Mouse (Mus musculus) urinary bladder, adult 18-20 months (tissue): ENCODE data around the gene Map2k4.
A peak's percentile ranks its signal among the peaks of the same experiment; 100 is the strongest.

Source experiments
- DNase-seq, 2 experiments: peaks; one replicate each; pipeline ENCODE4 v3.0.0; 2022; ENCODE audit warnings: low spot score in 2 of 2, mixed read lengths in 2 of 2

Gene Map2k4

GRCm38 (mm10) chr11:65712754-65713306, 75.3 kb downstream of the Map2k4 start:
- no peak for DNase-seq

DNA sequence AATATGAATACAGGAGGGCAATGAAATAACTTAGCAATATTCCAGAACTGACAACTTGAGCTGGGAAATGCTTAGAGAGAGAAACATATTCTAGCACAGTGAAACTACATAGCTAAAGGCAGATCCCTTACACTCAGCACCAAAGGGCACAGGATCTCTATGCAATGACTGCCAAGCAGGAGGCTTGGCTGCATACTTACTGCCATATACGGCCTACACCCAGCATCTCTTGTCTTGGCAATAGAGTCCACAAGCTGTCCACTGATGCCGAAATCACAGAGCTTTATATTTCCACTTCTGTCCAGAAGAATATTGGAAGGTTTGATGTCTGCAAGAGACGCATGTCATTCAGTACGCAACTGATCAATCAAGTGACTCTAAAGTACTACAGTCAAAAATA, 81.3 kb downstream of the Map2k4 start:
- DNase-seq = no peak

DNA sequence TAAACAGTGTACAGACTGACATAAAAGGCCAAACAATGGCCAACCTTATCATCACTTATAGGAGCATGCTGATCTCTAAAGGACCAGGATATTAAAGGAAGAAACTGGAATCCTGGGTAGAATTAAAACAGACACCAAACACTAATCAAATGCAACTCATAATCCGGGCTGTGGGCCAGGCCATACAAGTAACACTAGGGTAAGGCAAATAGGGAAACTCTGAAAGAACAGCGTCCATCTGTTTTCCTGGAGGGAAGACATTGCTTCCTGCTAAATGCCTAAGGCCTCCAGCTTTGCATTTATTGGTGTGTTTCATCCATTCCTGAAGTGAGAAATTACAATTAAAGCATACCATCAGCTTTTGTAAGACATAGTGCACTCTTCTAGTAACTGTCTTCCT, 81.9 kb downstream of the Map2k4 start:
- no peak for DNase-seq

- no peak for DNase-seq
Observed at GRCm38 (mm10) chr11:65704861-65705260, 83.2 kb downstream of the Map2k4 start.

- DNase-seq = no peak
Observed at GRCm38 (mm10) chr11:65678824-65679402, 109.2 kb downstream of the Map2k4 start.

- no peak for DNase-seq
Observed at GRCm38 (mm10) chr11:65667348-65667969, 120.6 kb downstream of the Map2k4 start.

- DNase-seq = no peak
Observed at GRCm38 (mm10) chr11:65664903-65665302, 123.2 kb downstream of the Map2k4 start.

DNA sequence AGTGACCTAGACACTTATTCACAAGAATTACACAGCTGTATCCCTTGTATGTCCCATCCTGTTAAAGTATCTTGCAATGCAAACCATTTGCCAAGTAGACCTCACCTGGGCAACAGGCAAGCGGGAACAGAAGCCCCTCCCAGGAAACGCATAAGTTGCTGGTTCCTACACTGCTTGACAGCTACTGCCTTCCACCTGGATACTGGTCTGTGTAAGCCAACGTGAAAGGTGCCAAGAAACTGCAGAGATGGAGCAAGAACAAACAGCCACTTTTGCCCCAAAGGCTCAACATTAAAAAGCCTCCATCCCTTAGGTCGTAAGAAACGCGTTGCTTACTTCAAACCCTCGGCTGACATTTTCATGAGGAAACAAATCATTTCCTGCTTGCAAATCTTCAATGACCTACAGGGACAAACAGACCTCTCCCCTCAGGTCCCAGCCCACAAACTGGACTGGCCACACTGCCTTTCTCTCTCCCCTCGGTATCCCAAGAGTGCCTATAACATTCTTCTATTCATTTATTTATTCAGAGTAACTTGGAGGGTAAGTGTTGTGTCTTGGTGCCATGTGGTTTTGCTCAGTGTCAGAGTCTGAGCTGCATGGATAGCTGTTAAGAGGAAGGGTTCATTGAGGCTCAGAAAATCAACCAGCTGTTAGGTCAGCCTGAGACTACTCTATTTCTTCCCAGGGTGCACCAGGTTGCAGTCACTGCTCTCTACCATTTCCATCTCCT, 126.1 kb downstream of the Map2k4 start:
- no peak for DNase-seq

GRCm38 (mm10) chr11:65653932-65654331, 134.2 kb downstream of the Map2k4 start:
- DNase-seq = no peak

DNA sequence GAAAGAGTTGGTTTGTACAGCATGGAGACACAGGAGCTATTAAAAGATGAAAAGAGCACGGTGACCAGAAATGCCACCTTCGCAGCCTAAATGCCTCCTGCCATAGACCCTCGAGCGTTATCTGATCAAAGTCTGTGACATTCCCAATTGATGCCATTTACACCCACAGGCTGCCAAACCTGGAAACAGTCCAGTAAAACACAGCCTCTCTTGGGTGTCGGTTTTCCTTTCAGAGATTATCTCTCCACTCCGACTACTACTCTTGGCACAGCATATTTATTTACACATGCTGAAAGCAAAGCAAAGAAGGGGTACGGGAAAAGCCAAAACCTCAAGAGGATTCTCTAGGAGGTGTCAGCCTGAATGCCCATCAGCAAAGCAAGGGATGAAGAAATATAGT, 136.7 kb downstream of the Map2k4 start:
- no peak for DNase-seq

GRCm38 (mm10) chr11:65649956-65650715, 138.0 kb downstream of the Map2k4 start:
- DNase-seq = no peak

GRCm38 (mm10) chr11:65649469-65649868, 138.6 kb downstream of the Map2k4 start:
- DNase-seq = no peak

DNA sequence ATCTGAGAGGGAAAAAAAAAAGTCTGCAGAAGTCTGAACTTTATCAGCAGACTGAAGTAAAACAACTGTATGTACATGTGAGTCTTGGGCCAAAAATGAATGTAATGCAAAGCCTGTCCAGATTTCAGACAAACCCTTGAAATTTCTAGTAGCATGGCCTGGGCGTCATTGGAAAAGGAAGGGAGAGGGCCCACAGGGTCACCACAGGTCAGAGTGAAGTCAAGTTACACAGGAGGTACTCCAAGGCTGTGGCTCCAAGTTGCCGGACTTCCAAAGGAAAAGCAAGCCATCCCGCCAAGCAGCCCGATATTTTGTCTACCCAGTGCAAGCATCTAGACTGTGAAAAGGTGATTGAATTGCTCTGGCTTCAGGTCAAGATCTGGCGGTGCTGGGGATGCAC, 141.8 kb downstream of the Map2k4 start:
- DNase-seq = no peak

- no peak for DNase-seq
Observed at GRCm38 (mm10) chr11:65644539-65644938, 143.6 kb downstream of the Map2k4 start.

DNA sequence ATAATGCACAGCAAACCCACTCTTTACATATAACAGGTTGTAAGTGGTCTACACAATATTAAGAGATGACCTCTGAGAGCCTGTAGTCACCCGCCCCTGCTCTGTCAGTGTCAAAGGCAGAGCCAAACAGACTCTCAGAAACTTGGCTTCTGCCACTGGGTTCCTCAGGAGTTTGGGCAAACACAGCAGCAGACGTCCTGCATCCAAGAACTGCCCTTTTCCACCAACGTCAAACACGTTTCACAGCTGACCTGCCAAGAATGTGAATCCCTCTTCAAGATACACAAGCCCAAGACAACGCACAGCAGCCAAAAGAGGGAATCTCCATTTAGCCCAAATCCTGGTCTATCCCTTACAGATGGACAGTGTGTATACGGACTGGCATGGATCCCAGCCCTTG, 147.8 kb downstream of the Map2k4 start:
- peak in 1 of 2 experiments; percentile 16 for DNase-seq
